Mouse (Mus musculus) thymus, postnatal 25 days (tissue): Measurements from ENCODE around the gene Appl2.
"Not testable (repeated sequence)": the region's sequence is repeated elsewhere in the genome, so short reads cannot be mapped to it uniquely, and the experiment has no call there.

Experiments used
- DNase-seq: peaks from one replicate; pipeline ENCODE4 v3.0.0; 2022

Gene Appl2

GRCm38 (mm10) chr10:83648131-83649020 is at the start of gene Appl2:
Gene Appl2, minus strand, starts transcription at chr10:83648738.
- peak; percentile 55 for DNase-seq

GRCm38 (mm10) chr10:83696226-83696625 is 47.7 kb upstream of the Appl2 start:
- DNase-seq: no peak

GRCm38 (mm10) chr10:83692175-83692895 is 43.8 kb upstream of the Appl2 start:
- DNase-seq: no peak

- DNase-seq: peak; percentile 12
These were observed 39.7 kb upstream of the Appl2 start for GRCm38 (mm10) chr10:83688215-83688614.

- DNase-seq: no peak
These were observed 32.8 kb upstream of the Appl2 start for GRCm38 (mm10) chr10:83681334-83681733.

GRCm38 (mm10) chr10:83666556-83666955 is 18.0 kb upstream of the Appl2 start:
- DNase-seq: no peak

GRCm38 (mm10) chr10:83661925-83662324 is 13.4 kb upstream of the Appl2 start:
- no peak for DNase-seq

GRCm38 (mm10) chr10:83660605-83661004 is 12.1 kb upstream of the Appl2 start:
- no peak for DNase-seq

GRCm38 (mm10) chr10:83654591-83654990 is 6.1 kb upstream of the Appl2 start:
- DNase-seq: no peak

- not testable (repeated sequence) for DNase-seq
These were observed 3.8 kb upstream of the Appl2 start for GRCm38 (mm10) chr10:83652205-83652866.

- DNase-seq: no peak
These were observed 499 bp upstream of the Appl2 start for GRCm38 (mm10) chr10:83649037-83649436.

- DNase-seq: no peak
These were observed 2.1 kb downstream of the Appl2 start for GRCm38 (mm10) chr10:83646351-83646885.

- DNase-seq: no peak
These were observed 2.9 kb downstream of the Appl2 start for GRCm38 (mm10) chr10:83645716-83645990.

- DNase-seq: no peak
These were observed 3.4 kb downstream of the Appl2 start for GRCm38 (mm10) chr10:83644865-83645715.

GRCm38 (mm10) chr10:83644167-83644566 is 4.4 kb downstream of the Appl2 start:
- no peak for DNase-seq

GRCm38 (mm10) chr10:83641641-83642040 is 6.9 kb downstream of the Appl2 start:
- DNase-seq: no peak

GRCm38 (mm10) chr10:83639881-83640386 is 8.6 kb downstream of the Appl2 start:
- DNase-seq: no peak

- no peak for DNase-seq
These were observed 11.2 kb downstream of the Appl2 start for GRCm38 (mm10) chr10:83637295-83637694.

- no peak for DNase-seq
These were observed 12.3 kb downstream of the Appl2 start for GRCm38 (mm10) chr10:83636191-83636590.

- DNase-seq: peak; percentile 9
These were observed 14.1 kb downstream of the Appl2 start for GRCm38 (mm10) chr10:83634461-83634860.

- no peak for DNase-seq
These were observed 15.6 kb downstream of the Appl2 start for GRCm38 (mm10) chr10:83632806-83633374.

- no peak for DNase-seq
These were observed 16.8 kb downstream of the Appl2 start for GRCm38 (mm10) chr10:83631775-83632174.
